Mouse (Mus musculus): ENCODE results near the gene Cd300c. TPM values are rescaled to one million over a fixed set of nuclear protein-coding genes. Genes with fewer than 3 reads are reported as not detected.

The Cd300c gene
- polyA plus RNA-seq (2012; rRNA removed), result 0.08 and 0.09 TPM in 2 replicates

DNA sequence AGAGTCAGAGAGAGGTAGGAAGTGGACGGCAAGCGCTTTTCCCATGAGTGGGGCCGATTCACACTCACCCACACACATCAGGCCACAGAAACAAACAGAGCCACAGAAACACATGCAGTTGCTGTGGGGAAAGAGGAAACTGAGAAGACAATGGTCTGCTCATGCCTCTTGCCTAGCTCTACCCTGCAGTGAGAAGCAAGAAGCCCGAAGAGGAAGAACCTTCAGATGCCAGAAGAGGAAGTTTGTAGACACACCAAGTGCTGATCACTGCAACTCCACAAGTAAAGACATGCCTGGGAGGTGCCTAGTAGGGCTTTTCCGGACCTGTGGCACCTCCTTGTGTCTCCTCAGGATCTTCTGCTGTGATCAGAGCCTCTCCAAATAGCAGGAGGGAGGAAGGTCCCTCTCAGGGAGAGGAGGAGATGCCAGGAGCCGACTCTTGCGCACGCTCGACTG lies at the start of gene Cd300c:
Gene Cd300c, minus strand, starts transcription at position 406 of the 456 bp plus-strand sequence.

DNA sequence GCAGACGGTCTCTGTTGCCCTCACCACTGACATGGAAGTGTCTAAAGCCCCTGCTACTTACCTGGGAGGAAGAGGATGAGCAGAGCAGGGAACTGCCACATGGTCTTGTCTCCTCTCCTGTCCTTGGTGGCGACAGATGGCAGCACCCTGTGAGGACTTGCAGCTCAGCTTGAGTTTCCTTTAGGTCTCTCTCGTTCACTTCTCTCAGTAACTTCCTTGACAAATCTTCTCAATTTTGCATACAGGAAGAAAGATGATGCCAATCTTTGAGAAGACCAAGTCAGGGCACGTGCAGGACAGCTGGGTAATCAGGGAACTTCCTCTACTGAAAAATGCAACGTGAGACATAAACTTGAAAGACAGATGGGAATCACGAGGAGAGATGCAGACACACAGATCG lies 47.1 kb upstream of the Cd300c start, which contains the start of gene Cd300ld2:
Gene Cd300ld2, minus strand, starts transcription at position 101 of the 400 bp plus-strand sequence.

DNA sequence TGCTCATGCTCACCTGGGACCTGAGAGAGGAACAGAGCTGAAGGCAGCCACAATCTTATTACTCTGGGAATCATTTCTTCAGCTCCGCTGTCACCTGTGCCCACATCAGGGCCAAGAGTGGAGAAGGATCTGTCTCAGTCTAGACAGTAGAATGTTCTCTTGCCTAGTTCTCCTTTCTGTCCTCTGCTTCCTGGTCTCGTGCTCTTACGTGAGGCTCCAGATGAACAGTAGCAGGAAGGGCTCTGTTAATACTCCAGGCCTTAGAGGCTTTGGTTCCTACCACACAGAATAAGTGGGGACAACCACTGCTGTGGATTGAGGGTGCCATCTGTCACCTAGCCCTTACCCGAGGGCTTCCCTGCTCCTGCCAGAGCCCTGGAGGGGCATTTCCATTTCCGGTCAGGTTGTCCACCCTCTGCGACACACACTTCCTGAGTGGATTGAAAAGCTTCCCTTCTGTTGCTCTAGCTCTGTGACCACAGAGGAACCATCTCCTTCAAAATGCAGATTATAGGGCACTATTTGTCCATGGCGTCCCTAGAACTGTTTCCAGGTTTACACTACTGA lies 32.6 kb upstream of the Cd300c start, which contains the start of gene Cd300c2:
Gene Cd300c2, minus strand, starts transcription at position 407 of the 567 bp plus-strand sequence.

DNA sequence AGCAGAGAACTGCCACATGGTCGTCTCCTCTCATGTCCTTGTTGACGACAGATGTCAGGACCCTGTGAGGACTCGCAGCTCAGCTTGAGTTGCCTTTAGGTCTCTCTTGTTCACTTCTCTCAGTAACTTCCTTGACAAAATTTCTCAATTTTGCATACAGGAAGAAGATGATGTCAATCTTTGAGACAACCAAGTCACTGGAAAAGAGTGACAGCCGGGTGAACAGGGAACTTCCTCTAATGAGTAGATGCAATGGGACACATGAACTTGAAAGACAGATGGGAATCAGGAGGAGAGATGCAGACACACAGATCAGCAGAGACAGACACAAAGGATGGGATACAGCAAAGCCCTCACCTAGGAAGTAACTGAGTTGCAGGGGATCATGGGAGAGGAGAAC lies 20.8 kb upstream of the Cd300c start, which contains the start of gene Cd300ld:
Gene Cd300ld, minus strand, starts transcription at position 130 of the 400 bp plus-strand sequence.

DNA sequence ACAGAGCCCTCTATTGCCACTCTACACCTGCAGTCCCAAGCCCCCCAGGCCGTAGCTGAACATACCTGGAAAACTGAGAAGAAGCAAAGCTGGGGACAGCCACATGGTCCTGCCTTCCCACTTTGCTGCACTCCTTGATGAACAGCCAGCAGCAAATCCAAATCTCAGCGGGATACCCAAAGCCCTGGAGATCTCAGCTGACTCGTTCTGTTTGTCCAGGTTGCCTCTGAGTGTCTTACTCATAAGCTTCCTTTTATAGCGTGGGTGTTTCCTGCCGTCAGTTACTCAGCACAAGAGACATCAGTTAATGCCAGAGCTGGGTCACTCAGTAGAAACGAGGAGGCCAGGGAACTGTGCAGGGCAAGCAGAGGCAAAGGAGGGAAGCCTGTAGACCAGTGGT lies 34.8 kb downstream of the Cd300c start, which contains the start of gene Cd300lb:
Gene Cd300lb, minus strand, starts transcription at position 243 of the 400 bp plus-strand sequence.

Other genes starting within 250 kb of the Cd300c start
- 0.02 and 0.03 TPM in 2 replicates for gene Dnaic2, start 241.7 kb downstream of the Cd300c start, polyA plus RNA-seq (2012; rRNA removed)
- gene Kif19a, start 203.8 kb downstream of the Cd300c start, polyA plus RNA-seq (2012; rRNA removed), result 0.10 and 0.14 TPM in 2 replicates
- 0.07 TPM in 1 of 2 replicates, not detected in the other for gene Btbd17, start 173.2 kb downstream of the Cd300c start, polyA plus RNA-seq (2012; rRNA removed)
- not detected in 2 replicates for gene Gpr142, start 170.2 kb downstream of the Cd300c start, polyA plus RNA-seq (2012; rRNA removed)
- 4.4 and 5.2 TPM in 2 replicates for gene Gprc5c, start 118.0 kb downstream of the Cd300c start, polyA plus RNA-seq (2012; rRNA removed)
- gene Cd300a, start 79.1 kb downstream of the Cd300c start, polyA plus RNA-seq (2012; rRNA removed), result 1.9 and 2.8 TPM in 2 replicates
- 0.56 and 0.58 TPM in 2 replicates for gene Cd300lb, start 34.8 kb downstream of the Cd300c start, polyA plus RNA-seq (2012; rRNA removed)
- gene Cd300ld, start 20.8 kb upstream of the Cd300c start, polyA plus RNA-seq (2012; rRNA removed), result 0.85 and 1.1 TPM in 2 replicates
- gene Cd300c2, start 32.7 kb upstream of the Cd300c start, polyA plus RNA-seq (2012; rRNA removed), result 4.0 and 6.0 TPM in 2 replicates
- not detected in 2 replicates for gene Cd300ld2, start 47.0 kb upstream of the Cd300c start, polyA plus RNA-seq (2012; rRNA removed)
- 0.07 TPM in 1 of 2 replicates, not detected in the other for gene Cd300ld4, start 57.9 kb upstream of the Cd300c start, polyA plus RNA-seq (2012; rRNA removed)
- gene Cd300ld5, start 68.6 kb upstream of the Cd300c start, polyA plus RNA-seq (2012; rRNA removed), result 0.06 and 0.15 TPM in 2 replicates
- 0.53 and 0.97 TPM in 2 replicates for gene Cd300ld3, start 79.3 kb upstream of the Cd300c start, polyA plus RNA-seq (2012; rRNA removed)
- 0.50 and 0.73 TPM in 2 replicates for gene Cd300e, start 93.0 kb upstream of the Cd300c start, polyA plus RNA-seq (2012; rRNA removed)
- gene Rab37, start 122.3 kb upstream of the Cd300c start, polyA plus RNA-seq (2012; rRNA removed), result 1.6 and 1.8 TPM in 2 replicates
- gene Cd300lf, start 164.8 kb upstream of the Cd300c start, polyA plus RNA-seq (2012; rRNA removed), result 1.7 and 2.1 TPM in 2 replicates
- 37.4 and 43.9 TPM in 2 replicates for gene Slc9a3r1, start 194.2 kb upstream of the Cd300c start, polyA plus RNA-seq (2012; rRNA removed)
- gene Tmem104, start 218.3 kb upstream of the Cd300c start, polyA plus RNA-seq (2012; rRNA removed), result 1.2 and 1.7 TPM in 2 replicates
- gene Nat9, start 218.7 kb upstream of the Cd300c start, polyA plus RNA-seq (2012; rRNA removed), result 7.6 and 9.0 TPM in 2 replicates

Data from liver, embryonic 14 days (tissue).